Mouse (Mus musculus): ENCODE results near the gene Mrpl52.

GRCm38 (mm10) chr14:54428421-54428820 is 1.7 kb downstream of the Mrpl52 start:
- TF ChIP-seq POLR2A (IDR thresholded peaks at IDR 0.05; ENCODE audit: borderline replicate concordance, low read depth, low read length), result no peak
- TF ChIP-seq CTCF (IDR thresholded peaks at IDR 0.05; ENCODE audit: low read depth, low read length), result no peak
